In genomic region chr1:52800340-52800740, GRCm38 (mm10) we compare ENCODE assay signal across 8 mouse cellular contexts. TPM values are rescaled to one million over a fixed set of nuclear protein-coding genes. Genes with fewer than 3 reads are reported as not detected.
DNase-seq lines count a peak whose midpoint lies in the region; ATAC-seq and TF ChIP-seq lines count a peak whose summit lies in the region.

No protein-coding gene starts in this region.

- H3K36me3 ChIP-seq in heart, postnatal 0 days (replicated peaks; ENCODE audit: control insufficient read depth, insufficient read depth, low read length): peaks cover 5% of the 10 kb centered on the region; the same call in 1 of the 2 replicates

- H3K4me2 ChIP-seq in heart, postnatal 0 days (ENCODE audit: low read depth, low read length): peak overlapping the region; percentile 53; the same call in 1 of the 2 replicates

- 18% methylated on average over 3 of the region's 3 CpGs for WGBS in lung, adult 2 months
- WGBS in heart, postnatal 0 days: 37% methylated on average over 3 of the region's 3 CpGs

- no peak overlapping the region for H3K9ac ChIP-seq in heart, postnatal 0 days (replicated peaks; ENCODE audit: low read depth, low read length)

- no peaks in the 10 kb centered on the region for H3K9me3 ChIP-seq in heart, postnatal 0 days (replicated peaks; ENCODE audit: control insufficient read depth, low read length)

- H3K27ac ChIP-seq in heart, postnatal 0 days (ENCODE audit: low read depth): peak overlapping the region; percentile 71

- TF ChIP-seq POLR2A in lung, adult 2 months (IDR thresholded peaks at IDR 0.05; ENCODE audit: borderline replicate concordance, extremely low read depth, low read depth, low read length): no peak

- TF ChIP-seq EP300 in heart, postnatal 0 days (IDR thresholded peaks at IDR 0.05; ENCODE audit: low read depth): no peak

- peak; percentile 31 to 55 for DNase-seq in lung, adult 18-20 months
- no peak for DNase-seq in lung, adult 2 months
- DNase-seq in heart, postnatal 0 days (ENCODE audit: low spot score): peak; percentile 31
- peak; percentile 38 to 42 for DNase-seq in thymus, postnatal 36 days
- no peak for DNase-seq in gastrocnemius, postnatal 10 days
- DNase-seq in cerebellum, adult 11 months: no peak

- no peak overlapping the region for H3K4me3 ChIP-seq in lung, adult 2 months (replicated peaks; ENCODE audit: extremely low read depth, low read depth, low read length)
- no peak overlapping the region for H3K4me3 ChIP-seq in heart, postnatal 0 days (ENCODE audit: low read depth, low read length)

- ATAC-seq in heart, postnatal 0 days (ENCODE audit: insufficient read depth, low read depth): peak; percentile 28; the same call in 1 of the 2 replicates
- ATAC-seq in megakaryocyte-erythroid progenitor cell, adult 5-6 weeks (replicated peaks; ENCODE audit: low FRiP score, low TSS enrichment, poor library complexity, severe bottlenecking): peak; percentile 58
- ATAC-seq in cerebellum, adult (ENCODE audit: insufficient number of reproducible peaks, low FRiP score, low TSS enrichment): no peak

- no peaks in the 10 kb centered on the region for H3K27me3 ChIP-seq in heart, postnatal 0 days (ENCODE audit: control insufficient read depth, insufficient read depth, low read length)

- TF ChIP-seq CTCF in lung, adult 2 months (IDR thresholded peaks at IDR 0.05; ENCODE audit: insufficient read depth, low read length): no peak
- TF ChIP-seq CTCF in heart, postnatal 0 days (IDR thresholded peaks at IDR 0.05; ENCODE audit: low read depth): no peak

- peaks cover 6% of the 10 kb centered on the region; the same call in 1 of the 2 replicates for H3K4me1 ChIP-seq in lung, adult 2 months (ENCODE audit: control insufficient read depth, insufficient read depth, low read length)
- peaks cover 18% of the 10 kb centered on the region for H3K4me1 ChIP-seq in heart, postnatal 0 days (ENCODE audit: control insufficient read depth, insufficient read depth)

RNA-seq across cellular contexts. Expression of gene Inpp1, which starts 17.1 kb away (rescaled TPM):
- polyA plus RNA-seq in lung, adult 2 months (2012; rRNA removed): 7.0 and 9.3 TPM in 2 replicates
- total RNA-seq in heart, postnatal 0 days (2014; rRNA removed; ENCODE audit: low replicate concordance): 17.1 and 17.7 TPM in 2 replicates
- polyA plus RNA-seq in heart, postnatal 0 days (2015; fragmentation: Nextera tagmentation; extraction: Ambion mirVana): 17.1 and 17.8 TPM in 2 replicates
- 2.0 and 2.8 TPM in 2 replicates for total RNA-seq in megakaryocyte-erythroid progenitor cell, adult 5-6 weeks (2014; fragmentation: Nextera tagmentation)
- 1.8 and 2.9 TPM in 2 replicates for total RNA-seq in megakaryocyte-erythroid progenitor cell, adult 5-6 weeks (2017)
- 10 to 100 TPM in 1 of 2 experiments, 1 to 10 TPM in 1; 9.8 to 10.1 TPM for total RNA-seq in gastrocnemius, postnatal 10 days (2021)

RNA-seq across cellular contexts. Expression of gene Hibch, which starts 44.4 kb away (rescaled TPM):
- 11.5 and 18.3 TPM in 2 replicates for polyA plus RNA-seq in lung, adult 2 months (2012; rRNA removed)
- total RNA-seq in heart, postnatal 0 days (2014; rRNA removed; ENCODE audit: low replicate concordance): 56.1 and 66.5 TPM in 2 replicates
- polyA plus RNA-seq in heart, postnatal 0 days (2015; fragmentation: Nextera tagmentation; extraction: Ambion mirVana): 55.3 and 58.5 TPM in 2 replicates
- total RNA-seq in megakaryocyte-erythroid progenitor cell, adult 5-6 weeks (2014; fragmentation: Nextera tagmentation): 38.7 and 51.5 TPM in 2 replicates
- 71.4 and 81.7 TPM in 2 replicates for total RNA-seq in megakaryocyte-erythroid progenitor cell, adult 5-6 weeks (2017)
- total RNA-seq in gastrocnemius, postnatal 10 days (2021): 10 to 100 TPM; 29.2 to 35.5 TPM

Comparison
In these comparisons a context has a peak if more than half of its experiments do, and no peak if none do; other contexts are left out.
1. DNase-seq: peak in lung, adult 18-20 months (2 of 2), heart, postnatal 0 days (single experiment) and thymus, postnatal 36 days (2 of 2); none in lung, adult 2 months (single experiment), gastrocnemius, postnatal 10 days (single experiment) and cerebellum, adult 11 months (single experiment).